Mouse (Mus musculus) 3T3-L1 (cell line): ENCODE data around the gene Gm49384.

Experiments
- DNase-seq: peaks from one replicate; pipeline ENCODE4 v3.0.0-alpha.2; 2015; ENCODE audit warnings: low read depth, low spot score

Gene Gm49384

GRCm38 (mm10) chr12:69207396-69207795 is 3.3 kb upstream of the Gm49384 start:
- no peak for DNase-seq

- DNase-seq: no peak
Observed at GRCm38 (mm10) chr12:69198985-69199384, 5.1 kb downstream of the Gm49384 start.

GRCm38 (mm10) chr12:69198164-69198535 is 5.9 kb downstream of the Gm49384 start, which contains the start of gene Dnaaf2:
TSS of gene Dnaaf2 (minus strand) at chr12:69198429.
- peak; percentile 83 for DNase-seq

- DNase-seq: peak; percentile 57
Observed at GRCm38 (mm10) chr12:69197378-69198163, 6.5 kb downstream of the Gm49384 start.

- DNase-seq: peak; percentile 73
Observed at GRCm38 (mm10) chr12:69196444-69197377, 7.4 kb downstream of the Gm49384 start, which contains the start of gene Gm49383. TSS of gene Gm49383 (minus strand) at chr12:69197104.

- no peak for DNase-seq
Observed at GRCm38 (mm10) chr12:69192637-69193036, 11.4 kb downstream of the Gm49384 start.

- no peak for DNase-seq
Observed at GRCm38 (mm10) chr12:69191396-69191795, 12.7 kb downstream of the Gm49384 start.

- DNase-seq: peak; percentile 34
Observed at GRCm38 (mm10) chr12:69190522-69190921, 13.5 kb downstream of the Gm49384 start.

- no peak for DNase-seq
Observed at GRCm38 (mm10) chr12:69190074-69190473, 14.0 kb downstream of the Gm49384 start.

- DNase-seq: no peak
Observed at GRCm38 (mm10) chr12:69186811-69187471, 17.1 kb downstream of the Gm49384 start.

GRCm38 (mm10) chr12:69185371-69185770 is 18.7 kb downstream of the Gm49384 start:
- no peak for DNase-seq

- DNase-seq: peak; percentile 39
Observed at GRCm38 (mm10) chr12:69184342-69185295, 19.4 kb downstream of the Gm49384 start.

- DNase-seq: peak; percentile 98
Observed at GRCm38 (mm10) chr12:69183583-69184308, 20.3 kb downstream of the Gm49384 start, which contains the start of the genes Rpl36al and Mgat2. TSS of gene Rpl36al (minus strand) at chr12:69184083. TSS of gene Mgat2 (plus strand) at chr12:69184157.

GRCm38 (mm10) chr12:69181800-69182199 is 22.3 kb downstream of the Gm49384 start:
- no peak for DNase-seq

- no peak for DNase-seq
Observed at GRCm38 (mm10) chr12:69179371-69179770, 24.7 kb downstream of the Gm49384 start.

GRCm38 (mm10) chr12:69177526-69177925 is 26.5 kb downstream of the Gm49384 start:
- no peak for DNase-seq

GRCm38 (mm10) chr12:69175975-69176374 is 28.1 kb downstream of the Gm49384 start:
- no peak for DNase-seq

GRCm38 (mm10) chr12:69171307-69171706 is 32.8 kb downstream of the Gm49384 start:
- no peak for DNase-seq

GRCm38 (mm10) chr12:69168461-69169106 is 35.5 kb downstream of the Gm49384 start, which contains the start of gene Lrr1:
TSS of gene Lrr1 (plus strand) at chr12:69168814.
- peak; percentile 82 for DNase-seq
